Mouse (Mus musculus) CD4-positive, CD25-positive, alpha-beta regulatory T cell, adult 2 months (primary cell): Measurements from ENCODE around the gene Tlr6.
A peak's percentile ranks its signal among the peaks of the same experiment; 100 is the strongest.

ENCODE experiments used
- DNase-seq: peaks from one replicate; pipeline ENCODE4 v3.0.0-alpha.2; 2012; ENCODE audit warnings: low read depth, low spot score

Tlr6 gene

DNA sequence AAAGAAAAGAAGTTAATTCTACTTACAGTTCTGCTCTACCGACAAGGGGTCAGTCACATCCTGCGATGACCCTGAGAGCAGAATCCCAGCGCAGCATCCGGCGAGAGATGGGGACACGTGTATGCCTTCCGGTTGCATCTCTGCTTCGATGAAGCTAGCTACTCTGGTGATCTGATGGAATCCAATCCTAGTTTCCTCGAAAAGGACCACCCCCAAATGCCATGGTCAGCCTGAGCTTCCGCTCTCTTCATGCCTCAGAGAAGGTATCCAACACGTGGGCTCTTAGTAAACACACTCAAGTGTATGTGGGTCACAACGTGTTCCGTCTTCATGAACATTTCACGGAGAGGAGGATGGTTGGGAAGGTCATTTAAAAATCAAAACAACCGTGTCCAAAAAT, 27.1 kb downstream of the Tlr6 start:
- DNase-seq, result peak; percentile 33

GRCm38 (mm10) chr5:64932215-64932614, 27.7 kb downstream of the Tlr6 start:
- peak; percentile 24 for DNase-seq

GRCm38 (mm10) chr5:64922891-64923381, 37.0 kb downstream of the Tlr6 start:
- DNase-seq, result peak; percentile 58

GRCm38 (mm10) chr5:64918616-64919597, 41.0 kb downstream of the Tlr6 start:
- peak; percentile 75 for DNase-seq

DNA sequence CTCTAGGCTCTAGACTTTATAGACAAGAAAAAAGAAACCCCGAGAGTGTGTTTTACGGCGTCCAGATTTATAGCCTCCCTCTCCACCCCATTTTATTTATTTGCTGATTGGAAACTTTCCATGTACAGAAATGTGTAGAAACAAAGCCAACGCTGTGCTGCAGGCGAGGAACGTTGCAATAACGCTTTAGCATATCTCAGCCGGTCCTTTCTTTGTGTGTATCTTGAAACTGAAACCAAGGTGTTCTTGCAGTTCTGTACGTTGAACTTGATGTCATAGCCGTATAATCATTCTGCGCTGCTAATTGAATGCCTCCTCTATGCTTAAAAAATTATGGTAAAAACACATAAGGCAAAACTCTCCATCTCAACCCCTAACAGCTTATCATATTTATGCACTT, 42.2 kb downstream of the Tlr6 start:
- peak; percentile 72 for DNase-seq

- DNase-seq, result peak; percentile 35
Measured at GRCm38 (mm10) chr5:64917161-64917560, 42.7 kb downstream of the Tlr6 start.

- no peak for DNase-seq
Measured at GRCm38 (mm10) chr5:64908585-64909284, 51.2 kb downstream of the Tlr6 start.

DNA sequence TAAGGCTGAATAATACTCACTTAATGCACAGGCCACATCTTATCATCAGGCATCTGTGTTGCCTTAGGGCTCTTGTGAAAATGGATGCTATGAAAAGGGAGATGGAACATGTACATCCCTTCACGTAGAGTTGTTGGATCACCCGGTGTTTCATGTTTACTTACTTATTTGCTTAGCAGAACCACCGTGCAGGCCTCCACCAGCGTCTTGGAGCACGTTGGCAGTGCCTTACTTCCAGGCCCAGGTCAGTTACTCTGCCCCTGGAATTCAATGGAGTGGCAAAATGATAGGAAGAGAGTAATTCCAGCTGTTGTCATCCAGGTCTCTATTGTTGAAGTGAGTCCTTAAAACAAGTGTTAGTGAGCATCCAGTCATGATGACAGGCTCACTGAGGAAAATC, 52.0 kb downstream of the Tlr6 start:
- no peak for DNase-seq

- peak; percentile 88 for DNase-seq
Measured at GRCm38 (mm10) chr5:64905516-64906271, 54.2 kb downstream of the Tlr6 start.
